Mouse (Mus musculus) cerebellum, adult 9-11 months (tissue): ENCODE measurements around the gene Smpd4.

Experiments
- DNase-seq: peaks from one replicate; pipeline ENCODE4 v3.0.0; 2022

Gene Smpd4

GRCm38 (mm10) chr16:17639081-17639480 lies 19.9 kb downstream of the Smpd4 start:
- DNase-seq: peak; percentile 40

DNA sequence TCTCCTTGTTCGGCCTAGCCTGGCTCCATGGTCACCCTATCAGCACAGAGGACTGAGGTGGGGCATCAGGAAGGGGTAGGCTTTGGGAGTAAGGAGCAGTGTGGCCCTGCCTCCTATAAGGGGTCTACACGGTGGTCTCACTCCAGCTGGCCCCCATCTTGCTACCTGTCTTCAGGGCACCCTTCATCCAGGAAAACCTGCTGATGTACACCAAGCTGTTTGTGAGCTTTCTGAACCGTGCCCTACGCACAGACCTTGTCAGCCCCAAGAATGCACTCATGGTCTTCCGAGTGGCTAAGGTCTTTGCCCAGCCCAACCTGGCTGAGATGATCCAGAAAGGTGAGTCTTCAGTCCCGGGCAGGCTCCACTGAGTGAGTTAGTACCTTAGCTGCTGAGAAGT lies 20.8 kb downstream of the Smpd4 start:
- DNase-seq: peak; percentile 34

GRCm38 (mm10) chr16:17640706-17641105 lies 21.6 kb downstream of the Smpd4 start:
- DNase-seq: peak; percentile 65

DNA sequence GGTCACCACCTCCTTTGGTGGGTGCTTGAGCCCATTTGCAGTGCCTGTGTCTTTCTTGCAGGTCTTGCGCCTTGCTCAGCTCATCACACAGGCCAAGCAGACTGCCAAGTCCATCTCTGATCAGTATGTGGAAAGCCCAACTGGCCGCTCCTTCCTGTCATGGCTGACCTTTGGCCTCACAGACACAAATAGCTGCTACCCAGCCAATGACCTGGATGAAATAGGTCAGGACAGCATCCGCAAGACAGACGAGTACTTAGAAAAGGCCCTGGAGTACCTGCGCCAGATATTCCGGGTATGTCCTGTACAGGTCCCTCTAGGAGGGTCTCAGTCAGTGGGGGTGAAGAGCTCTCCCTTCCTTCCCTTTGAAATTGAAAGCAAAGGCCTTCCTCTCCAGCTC lies 22.1 kb downstream of the Smpd4 start:
- peak; percentile 70 for DNase-seq

DNA sequence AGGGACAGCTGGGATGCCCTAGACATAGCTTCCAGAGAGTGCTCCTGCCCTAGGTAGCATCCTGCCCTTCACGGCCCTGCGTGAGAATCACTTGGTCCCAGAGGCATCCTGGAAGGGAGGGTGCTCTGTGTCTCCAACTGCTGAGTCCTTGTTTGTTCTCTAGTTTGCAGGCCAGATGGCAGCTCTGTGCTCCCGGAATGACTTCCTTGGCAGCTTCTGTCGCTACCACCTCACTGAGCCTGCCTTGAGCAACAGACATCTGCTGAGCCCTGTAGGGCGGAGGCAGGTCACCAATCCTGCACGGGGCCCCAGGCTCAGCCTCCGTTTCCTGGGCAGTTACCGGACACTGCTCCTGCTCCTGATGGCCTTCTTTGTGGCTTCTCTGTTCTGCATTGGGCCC lies 23.2 kb downstream of the Smpd4 start:
- DNase-seq: peak; percentile 98

DNA sequence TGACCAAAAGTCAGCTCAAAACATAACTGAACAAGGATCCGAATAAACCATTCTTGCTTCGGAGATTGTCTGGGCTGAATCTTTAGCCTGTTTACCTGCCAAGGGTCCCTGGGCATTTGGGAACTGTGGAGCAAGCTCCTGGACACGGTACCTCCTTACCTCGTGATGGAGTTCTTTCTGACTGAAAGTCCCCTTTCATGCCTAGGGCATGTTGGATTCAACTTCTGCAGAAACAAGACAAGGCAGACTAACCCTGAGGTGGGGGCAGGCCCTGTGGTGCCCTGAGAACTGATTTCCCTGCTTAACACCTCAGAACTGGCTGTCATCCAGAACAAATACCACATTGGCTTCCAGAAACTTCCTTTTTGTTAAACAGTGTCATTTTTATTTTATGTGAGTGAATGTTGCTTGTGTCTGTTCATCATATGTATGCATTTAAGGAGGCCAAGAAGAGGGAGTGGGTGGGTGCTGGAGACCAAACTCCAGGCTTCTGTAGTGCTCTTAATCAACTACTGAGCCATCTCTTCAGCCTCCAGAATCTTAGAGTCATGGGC lies 24.4 kb downstream of the Smpd4 start:
- peak; percentile 56 for DNase-seq

DNA sequence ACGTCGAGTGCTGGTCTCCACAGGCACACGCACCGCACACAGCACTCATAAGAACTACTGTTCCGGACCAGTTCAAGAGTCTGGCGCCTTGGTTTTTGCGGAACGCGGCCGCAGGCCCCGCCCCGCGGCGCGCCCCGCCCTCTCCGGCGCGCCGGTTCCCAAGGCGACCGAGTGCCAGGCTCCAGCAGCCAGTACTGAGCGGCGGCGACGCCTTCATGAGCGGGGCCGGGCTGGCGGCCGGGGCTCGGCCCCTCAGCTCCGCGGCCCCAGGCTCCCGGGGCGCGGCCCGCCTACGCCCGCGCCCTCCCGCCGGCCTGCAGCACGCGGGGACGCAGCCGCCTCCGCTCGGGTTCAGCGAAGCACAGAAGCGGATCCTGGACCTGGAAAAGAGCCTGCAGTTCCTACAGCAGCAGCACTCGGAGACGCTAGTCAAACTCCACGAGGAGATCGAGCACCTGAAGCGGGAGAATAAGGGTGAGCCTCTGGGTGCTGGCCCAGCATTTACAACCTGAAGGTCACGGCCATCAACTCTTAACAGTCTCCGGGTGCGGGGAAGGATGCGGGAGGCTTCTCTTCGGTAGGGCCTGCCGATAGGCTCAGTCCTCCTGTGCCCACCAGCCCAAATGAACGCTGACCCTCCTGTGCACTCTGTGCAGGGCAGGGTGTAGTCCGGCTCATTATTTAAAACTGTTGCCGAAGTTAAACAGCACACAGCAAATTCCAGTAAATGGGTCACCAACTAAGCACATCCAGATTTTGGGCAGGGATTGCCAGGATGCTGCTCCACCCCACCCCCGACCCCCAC lies 27.4 kb downstream of the Smpd4 start, which contains the start of gene Ccdc74a:
Ccdc74a (plus strand) TSS at position 161 of the 805 bp plus-strand sequence.
- peak; percentile 91 for DNase-seq

DNA sequence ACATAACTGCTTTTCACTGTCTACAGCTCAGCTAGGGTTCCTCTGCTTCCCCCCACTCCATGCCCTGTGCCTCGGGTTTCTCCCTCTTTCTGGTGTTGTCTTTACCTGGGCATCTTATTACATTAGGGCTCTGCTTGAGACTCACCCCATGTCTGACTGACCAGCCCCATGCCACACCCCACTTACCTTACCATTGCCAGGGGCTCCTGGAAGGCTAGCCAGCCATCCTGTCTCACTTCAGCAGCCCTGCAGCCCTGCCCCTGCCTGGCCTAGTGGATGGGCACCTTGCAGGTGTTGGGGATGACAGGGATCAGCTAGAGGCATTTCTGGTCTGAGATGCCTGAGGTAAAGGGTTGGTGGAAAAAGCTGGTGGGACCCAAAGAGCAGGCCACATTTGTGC lies 28.0 kb downstream of the Smpd4 start:
- DNase-seq: peak; percentile 63

DNA sequence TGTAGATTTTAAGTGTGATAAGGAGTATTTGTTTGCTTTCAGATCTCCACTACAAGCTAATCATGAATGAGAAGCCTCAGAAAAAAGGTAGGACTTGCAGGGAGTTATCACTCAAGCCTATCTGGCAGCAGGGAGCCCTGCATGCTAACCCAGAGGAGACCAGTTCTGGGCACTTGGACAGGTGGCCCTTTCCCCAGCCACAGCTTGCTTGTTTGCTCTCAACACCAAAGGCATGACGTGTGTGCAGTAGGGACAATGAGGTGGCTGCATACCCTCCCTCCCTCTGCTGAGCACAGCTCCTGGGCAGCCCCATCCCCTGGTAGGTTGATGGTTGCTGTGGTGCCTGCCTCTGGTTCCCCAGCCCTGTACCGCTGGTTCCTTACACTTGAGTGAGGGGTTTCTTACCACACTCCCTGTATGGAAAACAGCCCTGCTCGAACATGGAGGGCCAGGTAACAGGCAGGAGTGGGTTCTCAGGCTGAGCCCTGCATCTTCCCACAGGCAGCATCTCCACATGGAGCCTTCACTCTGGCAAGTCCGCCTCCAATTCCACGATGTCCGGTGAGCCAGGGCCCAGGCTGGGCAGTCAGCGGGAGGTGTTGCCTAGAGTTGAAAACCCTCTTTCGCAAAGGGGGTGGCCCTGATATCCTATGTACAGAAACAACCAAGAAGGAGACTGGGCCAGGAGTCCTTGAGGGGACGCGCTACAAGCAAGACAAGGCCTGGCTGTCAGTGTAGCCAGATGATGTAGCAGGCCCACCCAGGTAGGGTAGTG lies 28.6 kb downstream of the Smpd4 start:
- peak; percentile 77 for DNase-seq

DNA sequence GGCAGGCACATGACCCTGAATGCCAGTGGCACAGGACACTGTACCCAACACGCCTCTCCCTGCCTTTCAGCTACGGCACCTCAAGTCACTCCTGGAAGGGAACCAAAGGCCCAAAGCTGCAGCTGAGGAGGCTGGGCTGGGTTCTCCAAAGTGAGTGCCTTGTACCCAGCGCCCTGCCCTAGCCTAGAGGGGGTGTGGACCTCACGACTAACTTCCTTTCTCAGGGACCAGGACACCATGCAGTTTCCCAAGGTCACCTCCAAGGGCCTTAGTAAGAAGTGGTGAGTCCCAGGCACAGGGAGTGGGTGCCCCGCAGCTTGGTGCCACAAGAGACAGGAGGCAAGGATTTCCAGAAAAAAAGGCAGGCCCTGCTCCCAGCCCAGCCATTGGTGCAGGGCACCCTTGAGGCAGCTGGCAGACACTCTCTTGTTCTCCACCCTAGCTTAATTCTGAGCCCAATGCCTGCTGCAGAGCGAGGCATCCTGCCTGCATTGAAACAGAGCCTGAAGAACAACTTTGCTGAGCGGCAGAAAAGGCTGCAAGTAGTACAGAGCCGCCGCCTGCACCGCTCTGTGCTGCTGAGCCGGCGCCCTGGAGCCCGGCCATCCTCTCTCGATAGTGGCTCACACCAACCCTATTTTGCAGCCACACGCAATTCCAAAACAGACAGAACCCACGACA lies 30.9 kb downstream of the Smpd4 start:
- peak; percentile 68 for DNase-seq

GRCm38 (mm10) chr16:17650711-17651110 lies 31.6 kb downstream of the Smpd4 start:
- peak; percentile 69 for DNase-seq

DNA sequence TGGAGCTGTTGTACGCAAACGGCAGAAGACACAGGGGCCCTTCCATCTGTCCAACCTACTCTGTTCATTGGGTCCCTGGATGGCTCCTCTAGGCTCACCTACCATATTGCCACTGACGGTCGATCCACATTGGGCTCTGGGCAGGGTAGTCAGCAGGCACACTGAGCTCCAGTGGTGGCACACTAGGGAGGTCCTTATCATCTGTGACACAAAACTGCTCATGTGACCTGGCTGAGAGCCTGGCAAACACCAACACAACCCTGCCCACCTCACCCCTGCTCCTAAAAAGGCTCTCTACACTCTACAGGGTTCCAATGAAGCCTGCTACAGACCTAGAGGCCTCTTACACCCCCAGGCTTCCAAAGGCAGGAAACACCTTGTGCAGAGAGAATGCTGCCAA lies 33.5 kb downstream of the Smpd4 start:
- DNase-seq: peak; percentile 46

- DNase-seq: peak; percentile 52
Measured at GRCm38 (mm10) chr16:17653601-17654000, 34.4 kb downstream of the Smpd4 start.

- peak; percentile 63 for DNase-seq
Measured at GRCm38 (mm10) chr16:17654188-17654795, 35.1 kb downstream of the Smpd4 start.

- no peak for DNase-seq
Measured at GRCm38 (mm10) chr16:17656212-17656871, 37.2 kb downstream of the Smpd4 start.

GRCm38 (mm10) chr16:17665568-17665967 lies 46.4 kb downstream of the Smpd4 start:
- no peak for DNase-seq

DNA sequence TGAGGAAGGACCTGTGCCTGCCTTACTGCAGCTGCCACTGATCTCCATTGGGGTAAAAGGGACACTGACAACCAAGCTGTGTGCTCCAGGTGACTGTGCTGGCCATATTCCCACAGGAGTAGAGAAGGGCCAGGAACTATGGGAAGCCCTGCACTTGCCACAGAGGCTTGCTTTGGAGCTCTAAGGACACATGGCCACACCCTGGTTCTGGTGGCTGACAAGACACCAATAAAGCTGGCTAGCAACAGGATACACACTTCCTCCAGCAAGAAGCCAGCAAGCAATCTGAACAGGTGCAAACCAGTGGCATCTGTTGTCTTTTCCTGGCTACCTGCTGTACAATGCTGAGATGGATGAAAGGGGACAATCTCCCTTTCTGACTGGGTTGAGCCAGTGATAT lies 50.7 kb downstream of the Smpd4 start:
- peak; percentile 65 for DNase-seq
